Mouse (Mus musculus) embryonic fibroblast, embryonic 13.5 days (primary cell): ENCODE results near the gene Babam2.

Source experiments
- CTCF ChIP-seq: IDR thresholded peaks from 2 replicates; pipeline ENCODE4 v1.5.1; 2011; ENCODE audit warnings: mild to moderate bottlenecking, control low read depth, low read length, moderate library complexity, borderline replicate concordance; ENCODE audit not compliant: insufficient read depth
- POLR2A ChIP-seq: IDR thresholded peaks from 2 replicates; pipeline ENCODE4 v1.6.1; 2011; ENCODE audit warnings: low read depth, mild to moderate bottlenecking, control low read depth, low read length, moderate library complexity

GRCm38 (mm10) chr5:32133549-32134004, 436.1 kb downstream of the Babam2 start:
- no peak for TF ChIP-seq CTCF
- TF ChIP-seq POLR2A = peak; percentile 77
